Mouse (Mus musculus) limb, embryonic 12.5 days (tissue): ENCODE results near the gene Sirpa. TPM values are rescaled to one million over a fixed set of nuclear protein-coding genes. Genes with fewer than 3 reads are reported as not detected.

Experiments used
- ATAC-seq: fragments of 200-750 bp; cut with Nextera tagmentation; 2 replicates; pipeline ENCODE4 v1.8.0; 2017; ENCODE audit warnings: low read depth, moderate TSS enrichment; ENCODE audit not compliant: insufficient number of reproducible peaks, insufficient read depth, low FRiP score, low TSS enrichment
- H3K27ac ChIP-seq: fragments of 300-500 bp; sonication (generic); 2 replicates; pipeline ENCODE4 v1.5.1; 2016; ENCODE audit warnings: mild to moderate bottlenecking, moderate library complexity
- H3K27me3 ChIP-seq: fragments of 300-500 bp; sonication (generic); 2 replicates; pipeline ENCODE4 v1.6.1; 2016; ENCODE audit warnings: mild to moderate bottlenecking, moderate library complexity
- H3K36me3 ChIP-seq: fragments of 300-500 bp; sonication (generic); 2 replicates; pipeline ENCODE4 v1.6.1; 2016; ENCODE audit warnings: mild to moderate bottlenecking, moderate library complexity
- H3K4me1 ChIP-seq: fragments of 300-500 bp; sonication (generic); replicated peaks from 2 replicates; pipeline ENCODE4 v1.6.1; 2016
- H3K4me2 ChIP-seq: fragments of 300-500 bp; sonication (generic); 2 replicates; pipeline ENCODE4 v1.6.1; 2016; ENCODE audit warnings: mild to moderate bottlenecking, moderate library complexity
- H3K4me3 ChIP-seq: fragments of 300-500 bp; sonication (generic); replicated peaks from 2 replicates; pipeline ENCODE4 v1.5.1; 2016; ENCODE audit warnings: mild to moderate bottlenecking
- H3K9ac ChIP-seq: fragments of 300-500 bp; sonication (generic); replicated peaks from 2 replicates; pipeline ENCODE4 v1.6.1; 2016; ENCODE audit warnings: mild to moderate bottlenecking, moderate library complexity
- H3K9me3 ChIP-seq: fragments of 300-500 bp; sonication (generic); 2 replicates; pipeline ENCODE4 v1.6.1; 2016; ENCODE audit warnings: mild to moderate bottlenecking, moderate library complexity
- WGBS: fragments of 180-500 bp; shearing (Covaris S2); methylation state at CpG from one replicate; pipeline ENCODE4 v1.1.7; 2016; 5-methylcytosine and 5-hydroxymethylcytosine counted together
- polyA plus RNA-seq: library from polyadenylated mRNA; unstranded; fragments of >200 nt; fragmentation: Nextera tagmentation; extraction: Ambion mirVana; gene quantifications from 2 replicates; pipeline ENCODE4 v1.2.1, GENCODE M21; 2016

Gene Sirpa
- 17.0 and 17.8 TPM in 2 replicates for polyA plus RNA-seq

DNA sequence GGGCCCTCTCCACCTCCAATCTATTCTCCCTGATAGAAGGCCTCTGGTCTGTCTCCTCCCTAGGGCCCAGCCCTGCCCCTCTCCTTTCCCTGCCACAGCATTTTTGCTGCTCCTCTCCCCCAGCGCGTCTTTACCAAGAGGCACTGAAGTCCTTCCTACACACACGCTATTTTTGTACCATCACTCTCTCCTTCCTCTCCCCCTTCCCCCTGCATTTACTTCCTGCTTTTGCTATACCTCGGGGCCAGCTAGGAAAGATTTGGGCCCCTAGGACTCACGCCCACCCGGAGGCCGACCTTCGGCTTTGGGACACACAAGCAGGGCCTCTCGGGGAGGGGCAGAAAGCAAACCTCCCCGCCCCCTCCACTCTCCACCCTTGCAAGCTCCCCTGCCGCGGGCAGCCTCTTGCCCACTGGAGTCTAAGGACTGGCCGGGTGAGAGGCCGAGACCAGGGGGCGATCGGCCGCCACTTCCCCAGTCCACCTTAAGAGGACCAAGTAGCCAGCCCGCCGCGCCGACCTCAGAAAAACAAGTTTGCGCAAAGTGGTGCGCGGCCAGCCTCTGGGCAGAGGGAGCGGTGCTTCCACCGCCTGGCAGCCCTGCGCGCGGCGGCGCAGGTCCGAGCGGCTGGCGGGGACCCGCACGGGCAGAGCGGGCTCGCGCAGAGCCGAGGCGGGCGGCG lies at the start of gene Sirpa:
TSS of gene Sirpa (plus strand) at position 377 of the 682 bp plus-strand sequence.
- H3K9me3 ChIP-seq: no peaks in the 10 kb centered on the region
- ATAC-seq: peak; percentile 78
- H3K4me2 ChIP-seq: peak within 1 kb of the TSS; percentile 88
- peak within 1 kb of the TSS; percentile 85 for H3K27ac ChIP-seq
- peak within 1 kb of the TSS; percentile 85 for H3K9ac ChIP-seq
- under 1% methylated on average over 42 of the region's 43 CpGs for WGBS
- peaks cover 26% of the 10 kb centered on the region for H3K4me1 ChIP-seq
- peaks cover 28% of the 10 kb centered on the region for H3K27me3 ChIP-seq
- H3K36me3 ChIP-seq: no peaks in the 10 kb centered on the region
- peak within 1 kb of the TSS; percentile 67 for H3K4me3 ChIP-seq

GRCm38 (mm10) chr2:129544448-129544847 lies 48.2 kb upstream of the Sirpa start:
- H3K27ac ChIP-seq: no peak overlapping the region
- peaks cover 21% of the 10 kb centered on the region for H3K4me1 ChIP-seq
- H3K9ac ChIP-seq: no peak overlapping the region
- H3K4me2 ChIP-seq: no peak overlapping the region
- H3K9me3 ChIP-seq: no peaks in the 10 kb centered on the region
- no peak for ATAC-seq
- peaks cover 62% of the 10 kb centered on the region for H3K27me3 ChIP-seq
- no peak overlapping the region for H3K4me3 ChIP-seq
- H3K36me3 ChIP-seq: no peaks in the 10 kb centered on the region
- WGBS: 51% methylated on average over 4 of the region's 4 CpGs

DNA sequence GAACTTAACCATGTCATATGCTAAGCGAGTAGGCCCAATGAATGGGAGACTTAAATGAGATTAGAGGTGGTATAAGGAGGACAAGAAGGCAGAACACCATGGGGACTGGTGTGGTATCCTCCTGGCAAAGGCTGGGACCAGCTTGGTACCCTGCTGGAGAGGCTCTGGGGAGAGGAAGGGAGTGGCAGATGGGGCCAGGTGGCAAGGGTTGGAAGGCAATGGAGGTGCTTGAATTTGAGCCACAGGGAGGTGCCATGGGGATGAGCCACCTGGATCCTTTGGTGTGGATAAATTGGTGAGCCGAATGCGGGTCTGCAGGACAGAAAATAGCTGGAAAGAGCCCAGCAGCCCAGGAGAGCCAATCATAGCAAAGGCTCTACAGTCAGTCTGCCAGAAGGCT lies 47.7 kb upstream of the Sirpa start:
- no peak overlapping the region for H3K9ac ChIP-seq
- 76% methylated on average over 3 of the region's 3 CpGs for WGBS
- no peaks in the 10 kb centered on the region for H3K9me3 ChIP-seq
- no peaks in the 10 kb centered on the region for H3K36me3 ChIP-seq
- no peak overlapping the region for H3K4me2 ChIP-seq
- ATAC-seq: no peak
- H3K4me3 ChIP-seq: no peak overlapping the region
- no peak overlapping the region for H3K27ac ChIP-seq
- peaks cover 21% of the 10 kb centered on the region for H3K4me1 ChIP-seq
- H3K27me3 ChIP-seq: peaks cover 67% of the 10 kb centered on the region

DNA sequence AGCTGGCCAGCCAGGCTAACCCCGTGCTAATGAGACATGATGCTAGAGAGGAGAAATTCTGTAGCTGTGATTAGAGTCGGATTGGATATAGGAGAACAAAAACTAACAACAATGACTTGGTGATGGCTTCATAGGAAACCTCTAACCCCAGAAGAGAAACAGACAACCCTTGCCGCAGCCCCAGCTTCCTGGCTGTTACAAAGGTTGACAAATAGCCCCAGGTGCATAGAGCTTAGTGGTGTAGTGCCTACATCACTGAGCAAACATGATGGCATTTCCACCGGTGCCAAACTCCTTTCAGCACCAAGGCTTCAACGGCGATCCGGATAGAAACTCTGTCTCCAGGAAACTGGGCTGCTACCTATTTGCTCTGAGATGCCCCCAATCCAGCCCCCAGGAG lies 47.0 kb upstream of the Sirpa start:
- no peak for ATAC-seq
- Histone ChIP-seq H3K4me1 (peaks cover 14% of the 10 kb centered on the region), H3K36me3 (no peaks in the 10 kb centered on the region), H3K27me3 (peaks cover 67% of the 10 kb centered on the region), H3K9ac (no peak overlapping the region), H3K9me3 (no peaks in the 10 kb centered on the region), H3K4me3 (no peak overlapping the region), H3K4me2 (no peak overlapping the region), H3K27ac (no peak overlapping the region)
- WGBS: 82% methylated on average over 7 of the region's 7 CpGs

GRCm38 (mm10) chr2:129546772-129547171 lies 45.9 kb upstream of the Sirpa start:
- Histone ChIP-seq H3K27ac (no peak overlapping the region), H3K9ac (no peak overlapping the region), H3K4me3 (no peak overlapping the region), H3K27me3 (peaks cover 58% of the 10 kb centered on the region), H3K4me2 (no peak overlapping the region), H3K36me3 (no peaks in the 10 kb centered on the region), H3K9me3 (no peaks in the 10 kb centered on the region), H3K4me1 (peaks cover 7% of the 10 kb centered on the region; the same call in 1 of the 2 replicates)
- 42% methylated on average over 3 of the region's 3 CpGs for WGBS
- no peak for ATAC-seq

DNA sequence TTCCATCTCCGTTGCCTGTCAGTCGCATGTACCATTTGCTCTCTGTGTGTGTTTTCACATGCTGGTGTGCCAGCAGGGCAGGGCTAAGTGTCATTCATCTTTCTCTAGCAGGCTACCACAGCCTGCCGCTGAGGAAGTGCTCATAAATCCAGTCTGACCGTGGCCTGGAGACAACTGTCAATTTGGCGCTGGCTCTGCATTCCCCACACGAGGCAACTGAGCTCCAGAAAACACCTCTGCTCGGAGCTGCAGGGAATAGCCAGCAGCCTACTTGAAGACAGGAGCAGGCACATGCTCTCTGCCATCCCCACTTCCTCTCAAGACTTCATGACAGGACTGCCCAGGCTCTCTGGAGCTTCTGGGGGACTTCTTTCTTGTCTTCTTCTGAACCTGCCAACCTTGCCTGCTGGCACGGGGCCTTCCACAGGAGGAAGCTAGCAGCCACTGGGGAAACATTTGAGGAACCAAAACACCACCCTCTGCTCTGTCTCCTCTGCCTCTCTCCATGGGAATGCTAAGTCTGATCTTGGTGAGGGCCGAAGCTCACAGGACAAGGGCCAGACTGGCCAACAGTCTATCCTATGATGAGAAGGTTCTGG lies 43.0 kb upstream of the Sirpa start:
- Histone ChIP-seq H3K9me3 (no peaks in the 10 kb centered on the region), H3K4me2 (no peak overlapping the region), H3K4me1 (peaks cover 7% of the 10 kb centered on the region; the same call in 1 of the 2 replicates), H3K27ac (no peak overlapping the region), H3K27me3 (peaks cover 31% of the 10 kb centered on the region), H3K36me3 (no peaks in the 10 kb centered on the region), H3K9ac (no peak overlapping the region), H3K4me3 (no peak overlapping the region)
- no peak for ATAC-seq
- 37% methylated on average over 9 of the region's 9 CpGs for WGBS

DNA sequence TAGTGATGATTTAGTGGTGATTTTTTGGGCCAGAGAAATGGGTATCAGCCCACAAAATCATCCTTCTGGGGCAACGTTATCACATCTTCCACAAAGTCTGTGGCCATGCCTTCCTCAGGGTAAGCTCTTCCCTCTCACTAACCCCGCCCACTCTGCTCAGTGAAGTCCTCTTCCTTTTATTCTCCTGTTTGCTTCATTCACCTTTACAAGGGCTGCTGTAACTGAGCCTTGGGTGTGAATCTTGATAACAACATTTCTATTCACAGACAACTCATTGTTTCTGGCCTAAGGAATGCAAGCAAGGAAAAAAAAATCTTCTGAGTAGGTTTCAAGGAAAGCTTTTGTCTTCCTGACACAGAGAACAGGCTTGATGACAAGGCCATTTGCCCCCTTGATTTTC lies 41.9 kb upstream of the Sirpa start:
- no peak for ATAC-seq
- no peak overlapping the region for H3K27ac ChIP-seq
- WGBS: 76% methylated on average over 2 of the region's 2 CpGs
- no peaks in the 10 kb centered on the region for H3K9me3 ChIP-seq
- no peak overlapping the region for H3K4me2 ChIP-seq
- H3K27me3 ChIP-seq: peaks cover 22% of the 10 kb centered on the region; the same call in 1 of the 2 replicates
- peaks cover 7% of the 10 kb centered on the region; the same call in 1 of the 2 replicates for H3K4me1 ChIP-seq
- H3K9ac ChIP-seq: no peak overlapping the region
- no peaks in the 10 kb centered on the region for H3K36me3 ChIP-seq
- H3K4me3 ChIP-seq: no peak overlapping the region

GRCm38 (mm10) chr2:129556081-129556480 lies 36.6 kb upstream of the Sirpa start:
- Histone ChIP-seq H3K36me3 (no peaks in the 10 kb centered on the region), H3K9ac (no peak overlapping the region), H3K4me2 (no peak overlapping the region), H3K4me1 (peaks cover 8% of the 10 kb centered on the region), H3K27ac (no peak overlapping the region), H3K27me3 (0 out of 2 replicates have a peak, but pooled peaks cover 3% of the 10 kb centered on the region), H3K4me3 (no peak overlapping the region), H3K9me3 (no peaks in the 10 kb centered on the region)
- 63% methylated on average over 6 of the region's 6 CpGs for WGBS
- no peak for ATAC-seq

GRCm38 (mm10) chr2:129558008-129558874 lies 34.4 kb upstream of the Sirpa start:
- WGBS: 50% methylated on average over 12 of the region's 12 CpGs
- H3K9ac ChIP-seq: no peak overlapping the region

DNA sequence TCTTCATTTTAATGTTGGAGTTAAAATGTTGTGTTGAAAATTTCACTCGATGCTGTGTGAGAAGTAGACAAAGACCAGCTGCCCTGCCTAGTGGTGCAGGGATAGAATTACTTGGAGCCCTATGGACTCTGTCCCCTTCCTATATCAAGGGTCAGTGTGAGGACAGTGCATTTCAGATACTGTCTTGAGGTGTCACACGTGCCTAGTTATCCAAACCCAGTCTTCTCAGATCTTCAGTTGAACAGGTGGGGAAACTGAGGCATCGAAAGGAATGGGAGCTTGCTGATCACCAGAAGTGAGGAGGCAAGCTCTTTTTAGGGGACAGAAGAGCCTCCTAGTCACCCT lies 33.8 kb upstream of the Sirpa start:
- no peaks in the 10 kb centered on the region for H3K27me3 ChIP-seq
- WGBS: 73% methylated on average over 3 of the region's 3 CpGs

More at GRCm38 (mm10) chr2:129558008-129558874, 34.4 kb upstream of the Sirpa start:
- Histone ChIP-seq H3K4me2 (no peak overlapping the region), H3K4me3 (no peak overlapping the region), H3K36me3 (no peaks in the 10 kb centered on the region), H3K27me3 (no peaks in the 10 kb centered on the region), H3K9me3 (no peaks in the 10 kb centered on the region), H3K4me1 (peaks cover 8% of the 10 kb centered on the region), H3K27ac (no peak overlapping the region)
- no peak for ATAC-seq

DNA sequence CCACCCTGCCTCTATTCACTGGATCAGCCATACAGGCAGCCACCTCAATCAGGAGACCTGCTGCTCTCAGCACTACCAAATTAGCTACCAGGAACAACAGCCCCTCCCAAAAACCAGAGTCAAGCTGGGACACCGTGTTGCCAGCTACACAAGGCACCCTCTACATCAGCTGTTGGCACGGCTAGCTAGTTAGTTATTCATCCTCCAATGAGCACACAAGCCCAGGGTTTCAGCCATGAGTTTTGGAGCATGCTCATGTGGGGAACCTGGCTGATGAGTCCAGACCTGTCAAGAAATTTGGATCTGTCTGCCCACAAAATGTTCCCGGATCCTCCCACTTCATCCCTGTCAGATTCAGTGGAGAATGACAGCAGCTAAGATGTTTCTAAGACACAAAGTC lies 30.8 kb upstream of the Sirpa start:
- Histone ChIP-seq H3K27ac (no peak overlapping the region), H3K36me3 (no peaks in the 10 kb centered on the region), H3K9me3 (no peaks in the 10 kb centered on the region), H3K4me2 (no peak overlapping the region), H3K9ac (no peak overlapping the region), H3K4me3 (no peak overlapping the region), H3K4me1 (peaks cover 8% of the 10 kb centered on the region), H3K27me3 (peaks cover 11% of the 10 kb centered on the region; the same call in 1 of the 2 replicates)
- 71% methylated on average over 3 of the region's 3 CpGs for whole genome bisulfite sequencing
- no peak for ATAC-seq

More for the DNA sequence above, 33.8 kb upstream of the Sirpa start:
- Histone ChIP-seq H3K36me3 (no peaks in the 10 kb centered on the region), H3K9ac (no peak overlapping the region), H3K4me2 (no peak overlapping the region), H3K4me3 (no peak overlapping the region), H3K27ac (no peak overlapping the region), H3K9me3 (no peaks in the 10 kb centered on the region), H3K4me1 (peaks cover 8% of the 10 kb centered on the region)
- no peak for ATAC-seq
